Comparison of ENCODE assay signal across 26 mouse cellular contexts in the genomic region with DNA sequence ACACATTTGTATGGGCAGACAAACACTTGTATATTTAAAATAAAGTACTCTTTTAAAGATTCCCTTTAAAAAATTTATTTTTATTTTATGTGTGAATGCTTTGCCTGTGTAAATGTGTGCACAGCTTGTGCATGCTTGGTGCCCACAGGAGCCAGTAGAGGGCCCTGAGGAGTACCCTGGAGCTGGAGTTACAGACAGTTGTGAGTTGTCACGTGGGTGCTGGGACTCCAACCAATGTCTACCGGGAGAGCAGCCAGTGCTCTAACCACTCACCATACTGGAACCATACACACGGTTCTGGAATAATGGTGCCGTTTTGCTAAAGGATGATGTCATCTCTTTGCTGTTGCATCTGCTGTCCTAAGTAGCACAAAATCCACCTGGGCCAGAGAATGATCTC. TPM values are rescaled to one million over a fixed set of nuclear protein-coding genes. Genes with fewer than 3 reads are reported as not detected.
DNase-seq lines count a peak whose midpoint lies in the region; TF ChIP-seq lines count a peak whose summit lies in the region.
"Had no signal": no experiment of that assay in that cellular context is flagged by ENCODE, and none has a peak within 500 bp of the region (broad histone marks: within the 10 kb centered on the region; RNA-seq: fewer than 3 reads in every experiment).

No protein-coding gene starts in this region.

- no peaks in the 10 kb centered on the region for H3K79me2 ChIP-seq in C2C12 (ENCODE audit: control insufficient read depth, insufficient read depth)
- H3K79me2 ChIP-seq in MEL (ENCODE audit: control insufficient read depth, insufficient read depth, low read length, poor library complexity): no peaks in the 10 kb centered on the region

- no peaks in the 10 kb centered on the region for H3K9me3 ChIP-seq in MEL (replicated peaks; ENCODE audit: insufficient read depth, low read length)
- H3K9me3 ChIP-seq: embryonic facial prominence, embryonic 10.5 days; embryonic facial prominence, embryonic 13.5 days; forebrain, embryonic 12.5 days; forebrain, embryonic 15.5 days; heart, embryonic 10.5 days; heart, embryonic 13.5 days; hindbrain, embryonic 12.5 days; hindbrain, embryonic 15.5 days had no signal

- DNase-seq in heart, adult 11 months: peak; percentile 66
- no peak for DNase-seq in heart, postnatal 4 days
- no peak for DNase-seq in MEL (ENCODE audit: low read depth, low spot score)
- no peak for DNase-seq in adipocyte (ENCODE audit: low spot score)
- no peak for DNase-seq in c-Kit-positive CD71-positive TER-119-positive erythroid progenitor cells, embryonic 14.5 days (ENCODE audit: low spot score)
- DNase-seq: adrenal gland, postnatal 10 days; adrenal gland, postnatal 36 days; cerebellum, adult 11 months; cerebellum, adult 2 months; cerebellum, adult 9-11 months; cerebellum, postnatal 25 days; gastrocnemius, postnatal 25 days; heart, adult 2 months; heart, postnatal 14 days had no signal

- no peaks in the 10 kb centered on the region for H3K79me3 ChIP-seq in C2C12 (ENCODE audit: low read depth)

- no peak for TF ChIP-seq POLR2A in MEL (IDR thresholded peaks at IDR 0.05; ENCODE audit: control insufficient read depth in 1 of 2, insufficient read depth in 1 of 2, low read depth in 1 of 2, low read length in 2 of 2, poor library complexity in 1 of 2)

- no peak overlapping the region for H3ac ChIP-seq in C2C12 (ENCODE audit: control insufficient read depth, insufficient read length, low read depth)

- no peaks in the 10 kb centered on the region for H3K27me3 ChIP-seq in C2C12 (ENCODE audit: control insufficient read depth, insufficient read depth, insufficient read length)
- no peaks in the 10 kb centered on the region for H3K27me3 ChIP-seq in MEL (ENCODE audit: control insufficient read depth in 1 of 2, insufficient read depth in 2 of 2, low read length in 2 of 2)
- H3K27me3 ChIP-seq: CH12.LX; embryonic facial prominence, embryonic 13.5 days; forebrain, embryonic 12.5 days; forebrain, embryonic 15.5 days; heart, embryonic 13.5 days; hindbrain, embryonic 12.5 days; hindbrain, embryonic 15.5 days; Patski had no signal

- H3K36me3 ChIP-seq in C2C12 (ENCODE audit: control insufficient read depth, insufficient read depth) (no peaks in the 10 kb centered on the region), MEL (ENCODE audit: control insufficient read depth in 1 of 2, insufficient read depth in 2 of 2, low read length in 2 of 2) (peaks cover 0 to 44% of the 10 kb centered on the region in 2 experiments; a peak in 2 of 4 replicates)
- H3K36me3 ChIP-seq: embryonic facial prominence, embryonic 10.5 days; embryonic facial prominence, embryonic 13.5 days; forebrain, embryonic 12.5 days; forebrain, embryonic 15.5 days; heart, embryonic 10.5 days; heart, embryonic 13.5 days; hindbrain, embryonic 12.5 days; hindbrain, embryonic 15.5 days had no signal

- no peak overlapping the region for H3K9ac ChIP-seq in MEL (ENCODE audit: control insufficient read depth, low read depth, low read length, poor library complexity, severe bottlenecking)
- H3K9ac ChIP-seq: embryonic facial prominence, embryonic 13.5 days; forebrain, embryonic 12.5 days; forebrain, embryonic 15.5 days; heart, embryonic 13.5 days; hindbrain, embryonic 12.5 days; hindbrain, embryonic 15.5 days had no signal

- H3K4me1 ChIP-seq in MEL (ENCODE audit: control insufficient read depth in 1 of 2, insufficient read depth in 2 of 2, low read length in 2 of 2): peaks cover 28 to 44% of the 10 kb centered on the region in 2 experiments
- H3K4me1 ChIP-seq: embryonic facial prominence, embryonic 10.5 days; embryonic facial prominence, embryonic 13.5 days had no signal

- no peak for TF ChIP-seq EP300 in MEL (IDR thresholded peaks at IDR 0.05; ENCODE audit: low read depth in 1 of 2, low read length in 2 of 2)

- no peak for TF ChIP-seq RAD21 in MEL (IDR thresholded peaks at IDR 0.05; ENCODE audit: low read depth, low read length)

- no peak overlapping the region for H3K27ac ChIP-seq in MEL (ENCODE audit: control insufficient read depth, low read depth, low read length)
- H3K27ac ChIP-seq: embryonic facial prominence, embryonic 10.5 days; embryonic facial prominence, embryonic 13.5 days; forebrain, embryonic 12.5 days; forebrain, embryonic 15.5 days; heart, adult 2 months; heart, embryonic 10.5 days; heart, embryonic 13.5 days; hindbrain, embryonic 12.5 days; hindbrain, embryonic 15.5 days had no signal

- H3K4me3 ChIP-seq in C2C12 (ENCODE audit: insufficient read depth, poor library complexity, severe bottlenecking): no peak overlapping the region
- no peak overlapping the region for H3K4me3 ChIP-seq in MEL (ENCODE audit: control insufficient read depth in 1 of 2, insufficient read depth in 1 of 2, low read depth in 2 of 2, low read length in 2 of 2)
- H3K4me3 ChIP-seq: embryonic facial prominence, embryonic 10.5 days; embryonic facial prominence, embryonic 13.5 days; erythroblast, embryonic 14.5 days; forebrain, embryonic 12.5 days; forebrain, embryonic 15.5 days; heart, adult 2 months; heart, embryonic 10.5 days; heart, embryonic 13.5 days; hindbrain, embryonic 12.5 days; hindbrain, embryonic 15.5 days had no signal

- no peak for TF ChIP-seq CTCF in C2C12 (IDR thresholded peaks at IDR 0.05; ENCODE audit: control insufficient read depth, insufficient read depth, insufficient read length)
- TF ChIP-seq CTCF in MEL (IDR thresholded peaks at IDR 0.05 in 2 of 3, conservative IDR thresholded peaks at IDR 0.05 in 1 of 3; ENCODE audit: control insufficient read depth in 1 of 3, insufficient read depth in 1 of 3, low read depth in 2 of 3, low read length in 3 of 3, poor library complexity in 1 of 3, severe bottlenecking in 1 of 3): peak in 1 of 3 experiments; percentile 10; a peak in 1 of 6 replicates

TF ChIP-seq in C2C12, 6 proteins besides CTCF, POLR2A, EP300 and RAD21:
- TF ChIP-seq MYOD1 (IDR thresholded peaks at IDR 0.05; ENCODE audit: control insufficient read depth, insufficient read length, low read depth): no peak
- TF ChIP-seq FOSL1 (IDR thresholded peaks at IDR 0.05; ENCODE audit: insufficient read depth, low read length, poor library complexity, severe bottlenecking): no peak
- TF ChIP-seq MAX (IDR thresholded peaks at IDR 0.05): no peak
- peak; percentile 5 for TF ChIP-seq USF1 (IDR thresholded peaks at IDR 0.05; ENCODE audit: low read depth)
- TF ChIP-seq CEBPB (IDR thresholded peaks at IDR 0.05; ENCODE audit: low read depth): no peak
- no peak for TF ChIP-seq MYOG (IDR thresholded peaks at IDR 0.05; ENCODE audit: control insufficient read depth, extremely low read depth, insufficient read length)

TF ChIP-seq in MEL, 35 proteins besides CTCF, POLR2A, EP300 and RAD21:
- no peak for TF ChIP-seq MYC (IDR thresholded peaks at IDR 0.05; ENCODE audit: low read depth, low read length)
- TF ChIP-seq USF1 (IDR thresholded peaks at IDR 0.05; ENCODE audit: low read depth, low read length): peak; percentile 51; the same call in 1 of the 2 replicates
TF ChIP-seq in MEL: peak in this region for 1.

RNA-seq across cellular contexts. Expression of gene Slc30a5, which starts 36.6 kb away (rescaled TPM):
- total RNA-seq in heart, postnatal 4 days (2021): 10 to 100 TPM; 32.6 to 33.5 TPM
- 21.7 TPM for polyA plus RNA-seq in C2C12 (2012; fragmentation: generic; extraction: Trizol)
- 56.2 and 58.3 TPM in 2 replicates for total RNA-seq in MEL (2012; rRNA removed)
- 10 to 100 TPM in 1 of 2 experiments, not detected in 1; 57.4 TPM for polyA plus RNA-seq in MEL (2012; ENCODE audit: insufficient read depth in 1 of 2, insufficient read length in 2 of 2, low read depth in 1 of 2, low replicate concordance in 2 of 2, missing spikeins in 1 of 2)
